Mouse (Mus musculus): ENCODE data around the gene Nip7.

GRCm38 (mm10) chr8:107109816-107110435, 53.2 kb downstream of the Nip7 start:
- TF ChIP-seq CTCF (IDR thresholded peaks at IDR 0.05; ENCODE audit: low read depth) (no peak), EP300 (IDR thresholded peaks at IDR 0.05; ENCODE audit: low read depth) (no peak)
